In genomic region chr2:13466685-13467084, GRCm38 (mm10) we compare ENCODE assay signal across 23 mouse cellular contexts. TPM values are rescaled to one million over a fixed set of nuclear protein-coding genes. Genes with fewer than 3 reads are reported as not detected.
DNase-seq lines count a peak whose midpoint lies in the region; ATAC-seq and TF ChIP-seq lines count a peak whose summit lies in the region.
"Had no signal": no experiment of that assay in that cellular context is flagged by ENCODE, and none has a peak within 500 bp of the region (broad histone marks: within the 10 kb centered on the region; RNA-seq: fewer than 3 reads in every experiment).

No protein-coding gene starts in this region.

- no peaks in the 10 kb centered on the region for H3K4me1 ChIP-seq in midbrain, embryonic 14.5 days (ENCODE audit: control insufficient read depth, insufficient read depth, low read length)
- H3K4me1 ChIP-seq: embryonic facial prominence, embryonic 13.5 days; embryonic facial prominence, embryonic 15.5 days; forebrain, embryonic 13.5 days; forebrain, embryonic 15.5 days had no signal

- peak; percentile 44 for DNase-seq in 3T3-L1 (ENCODE audit: low read depth, low spot score)
- DNase-seq in NIH3T3 (ENCODE audit: low read depth), result peak; percentile 29
- no peak for DNase-seq in midbrain, embryonic 14.5 days
- no peak for DNase-seq in thymus, postnatal 4 days
- DNase-seq: adrenal gland, adult 2 months; adrenal gland, postnatal 10 days; adrenal gland, postnatal 25 days; cerebellum, adult 11 months; cerebellum, adult 18-20 months; cerebellum, adult 8-10 months; cerebellum, adult 9-11 months; cerebellum, postnatal 14 days; cerebellum, postnatal 36 days; embryo, embryonic 11 days; forebrain, postnatal 0 days had no signal

- H3K27ac ChIP-seq in midbrain, embryonic 14.5 days (replicated peaks; ENCODE audit: low read depth, low read length), result no peak overlapping the region
- H3K27ac ChIP-seq: embryonic facial prominence, embryonic 13.5 days; embryonic facial prominence, embryonic 15.5 days; forebrain, embryonic 13.5 days; forebrain, embryonic 15.5 days had no signal

- H3K36me3 ChIP-seq in myocyte (ENCODE audit: control insufficient read depth, insufficient read depth), result no peaks in the 10 kb centered on the region
- no peaks in the 10 kb centered on the region for H3K36me3 ChIP-seq in midbrain, embryonic 14.5 days (ENCODE audit: control insufficient read depth, insufficient read depth, low read length)
- H3K36me3 ChIP-seq: embryonic facial prominence, embryonic 13.5 days; embryonic facial prominence, embryonic 15.5 days; forebrain, embryonic 15.5 days; G1E had no signal

- no peaks in the 10 kb centered on the region for H3K27me3 ChIP-seq in myocyte (ENCODE audit: control insufficient read depth, insufficient read depth, insufficient read length)
- H3K27me3 ChIP-seq in midbrain, embryonic 14.5 days (ENCODE audit: control insufficient read depth, insufficient read depth, low read length), result no peaks in the 10 kb centered on the region
- H3K27me3 ChIP-seq: CH12.LX; embryonic facial prominence, embryonic 13.5 days; embryonic facial prominence, embryonic 15.5 days; forebrain, embryonic 13.5 days; forebrain, embryonic 15.5 days had no signal

- no peak for ATAC-seq in midbrain, embryonic 14.5 days (ENCODE audit: low FRiP score, low TSS enrichment)
- ATAC-seq: CD4-positive, CD25-positive, alpha-beta regulatory T cell, adult 4 months; forebrain, embryonic 13.5 days; forebrain, embryonic 15.5 days; forebrain, postnatal 0 days had no signal

- no peaks in the 10 kb centered on the region for H3K79me2 ChIP-seq in myocyte (ENCODE audit: control insufficient read depth, insufficient read depth)

- no peak overlapping the region for H3ac ChIP-seq in myocyte (ENCODE audit: control insufficient read depth, insufficient read length)

- WGBS in midbrain, embryonic 14.5 days, result 89% methylated on average over 3 of the region's 3 CpGs

- no peak overlapping the region for H3K4me3 ChIP-seq in myocyte
- H3K4me3 ChIP-seq in midbrain, embryonic 14.5 days (replicated peaks; ENCODE audit: low read depth, low read length), result no peak overlapping the region
- H3K4me3 ChIP-seq: embryonic facial prominence, embryonic 13.5 days; embryonic facial prominence, embryonic 15.5 days; forebrain, embryonic 13.5 days; forebrain, embryonic 15.5 days had no signal

- no peak for TF ChIP-seq POLR2A in myocyte (IDR thresholded peaks at IDR 0.05; ENCODE audit: insufficient read length, low read depth)

- H3K9ac ChIP-seq in midbrain, embryonic 14.5 days (replicated peaks; ENCODE audit: low read length), result no peak overlapping the region
- H3K9ac ChIP-seq: embryonic facial prominence, embryonic 13.5 days; embryonic facial prominence, embryonic 15.5 days; forebrain, embryonic 13.5 days; forebrain, embryonic 15.5 days; forebrain, postnatal 0 days had no signal

- no peaks in the 10 kb centered on the region for H3K9me3 ChIP-seq in midbrain, embryonic 14.5 days (ENCODE audit: control insufficient read depth, low read length)
- H3K9me3 ChIP-seq: embryonic facial prominence, embryonic 13.5 days; embryonic facial prominence, embryonic 15.5 days; forebrain, embryonic 13.5 days; forebrain, embryonic 15.5 days; G1E had no signal

- H3K4me2 ChIP-seq in myocyte (ENCODE audit: low read depth), result no peak overlapping the region
- H3K4me2 ChIP-seq in midbrain, embryonic 14.5 days (ENCODE audit: low read length), result no peak overlapping the region
- H3K4me2 ChIP-seq: embryonic facial prominence, embryonic 13.5 days; embryonic facial prominence, embryonic 15.5 days; forebrain, embryonic 13.5 days; forebrain, embryonic 15.5 days had no signal

TF ChIP-seq in myocyte, 11 proteins besides CTCF, POLR2A, EP300 and RAD21:
- TF ChIP-seq USF1 (IDR thresholded peaks at IDR 0.05; ENCODE audit: low read depth) (peak; percentile 50), POLR2AphosphoS2 (IDR thresholded peaks at IDR 0.05; ENCODE audit: insufficient read length, low read depth) (no peak)

RNA-seq across cellular contexts. Expression of gene Cubn, which starts 24.9 kb away (rescaled TPM):
- 0.23 TPM for polyA plus RNA-seq in myocyte (2012; fragmentation: generic; extraction: Trizol)
- 0.54 and 0.67 TPM in 2 replicates for polyA plus RNA-seq in midbrain, embryonic 14.5 days (2014; fragmentation: Nextera tagmentation; extraction: Ambion mirVana)
- polyA plus RNA-seq: G1E had no signal

Comparison
In these comparisons a context has a peak if more than half of its experiments do, and no peak if none do; other contexts are left out.
1. DNase-seq: peak in 3T3-L1 (single experiment) and NIH3T3 (single experiment); none in midbrain, embryonic 14.5 days (single experiment) and thymus, postnatal 4 days (single experiment).